Mouse (Mus musculus): ENCODE results near the gene Snx13. TPM values are rescaled to one million over a fixed set of nuclear protein-coding genes. Genes with fewer than 3 reads are reported as not detected.

Snx13 gene
- total and polyA plus RNA-seq, 3 experiments, result 6.2 to 7.6 TPM; not detected in 1

GRCm38 (mm10) chr12:35192426-35192769 is 145.4 kb downstream of the Snx13 start:
- no peak for DNase-seq (ENCODE audit: low read depth, low spot score)
- Histone ChIP-seq H3K4me3 (ENCODE audit: control insufficient read depth in 1 of 2, insufficient read depth in 1 of 2, low read depth in 2 of 2, low read length in 2 of 2) (no peak overlapping the region), H3K4me1 (ENCODE audit: control insufficient read depth in 1 of 2, insufficient read depth in 2 of 2, low read length in 2 of 2) (no peaks in the 10 kb centered on the region), H3K36me3 (ENCODE audit: control insufficient read depth in 1 of 2, insufficient read depth in 2 of 2, low read length in 2 of 2) (no peaks in the 10 kb centered on the region), H3K27me3 (ENCODE audit: control insufficient read depth in 1 of 2, insufficient read depth in 2 of 2, low read length in 2 of 2) (peaks cover 0 to 1% of the 10 kb centered on the region in 2 experiments; a peak in 1 of 4 replicates), H3K9me3 (replicated peaks; ENCODE audit: insufficient read depth, low read length) (no peaks in the 10 kb centered on the region), H3K27ac (ENCODE audit: control insufficient read depth, low read depth, low read length) (no peak overlapping the region), H3K9ac (ENCODE audit: control insufficient read depth, low read depth, low read length, poor library complexity, severe bottlenecking) (no peak overlapping the region), H3K79me2 (ENCODE audit: control insufficient read depth, insufficient read depth, low read length, poor library complexity) (no peaks in the 10 kb centered on the region)
- no peak for TF ChIP-seq ETS1 (IDR thresholded peaks at IDR 0.05; ENCODE audit: low read depth, low read length)

Other genes with a start within 250 kb of the Snx13 start
- gene Hdac9, start 130.1 kb upstream of the Snx13 start, total RNA-seq (2012; rRNA removed), result 0.19 and 0.23 TPM in 2 replicates
- under 1 TPM in 1 of 2 experiments, not detected in 1; 0.03 TPM for gene Hdac9, start 130.1 kb upstream of the Snx13 start, polyA plus RNA-seq (2012; ENCODE audit: insufficient read depth in 1 of 2, insufficient read length in 2 of 2, low read depth in 1 of 2, low replicate concordance in 2 of 2, missing spikeins in 1 of 2)
- not detected in 2 replicates for gene Prps1l1, start 62.4 kb upstream of the Snx13 start, total RNA-seq (2012; rRNA removed)
- gene Prps1l1, start 62.4 kb upstream of the Snx13 start, polyA plus RNA-seq (2012; ENCODE audit: insufficient read depth in 1 of 2, insufficient read length in 2 of 2, low read depth in 1 of 2, low replicate concordance in 2 of 2, missing spikeins in 1 of 2), result not detected

All from MEL (cell line).